Mouse (Mus musculus): ENCODE measurements around the gene Lif.

The Lif gene

DNA sequence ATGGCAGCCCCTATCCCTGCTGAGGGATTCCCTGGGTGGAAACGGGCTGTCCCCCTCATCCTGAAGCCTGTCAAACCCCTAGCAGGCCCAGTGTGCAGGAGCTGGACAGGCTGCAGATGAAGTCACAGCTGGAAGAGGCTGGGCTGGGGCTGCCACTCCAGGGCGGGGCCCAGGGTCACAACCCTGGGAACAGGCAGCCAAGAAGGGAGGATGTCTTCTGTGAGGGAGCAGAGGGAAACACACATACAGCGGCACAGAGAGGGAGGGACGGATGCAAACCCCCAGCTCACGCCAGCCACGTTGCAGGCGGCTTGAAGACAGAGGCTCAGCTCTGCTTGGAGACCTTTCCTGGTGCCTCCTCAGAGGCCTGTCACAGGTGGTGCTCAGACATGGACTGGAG is 6.7 kb downstream of the Lif start:
- DNase-seq = no peak

GRCm38 (mm10) chr11:4266271-4267201 is 9.2 kb downstream of the Lif start:
- no peak for DNase-seq

- DNase-seq = no peak
Observed at GRCm38 (mm10) chr11:4267202-4267578, 9.8 kb downstream of the Lif start.

GRCm38 (mm10) chr11:4268500-4268899 is 11.1 kb downstream of the Lif start:
- DNase-seq = no peak

DNA sequence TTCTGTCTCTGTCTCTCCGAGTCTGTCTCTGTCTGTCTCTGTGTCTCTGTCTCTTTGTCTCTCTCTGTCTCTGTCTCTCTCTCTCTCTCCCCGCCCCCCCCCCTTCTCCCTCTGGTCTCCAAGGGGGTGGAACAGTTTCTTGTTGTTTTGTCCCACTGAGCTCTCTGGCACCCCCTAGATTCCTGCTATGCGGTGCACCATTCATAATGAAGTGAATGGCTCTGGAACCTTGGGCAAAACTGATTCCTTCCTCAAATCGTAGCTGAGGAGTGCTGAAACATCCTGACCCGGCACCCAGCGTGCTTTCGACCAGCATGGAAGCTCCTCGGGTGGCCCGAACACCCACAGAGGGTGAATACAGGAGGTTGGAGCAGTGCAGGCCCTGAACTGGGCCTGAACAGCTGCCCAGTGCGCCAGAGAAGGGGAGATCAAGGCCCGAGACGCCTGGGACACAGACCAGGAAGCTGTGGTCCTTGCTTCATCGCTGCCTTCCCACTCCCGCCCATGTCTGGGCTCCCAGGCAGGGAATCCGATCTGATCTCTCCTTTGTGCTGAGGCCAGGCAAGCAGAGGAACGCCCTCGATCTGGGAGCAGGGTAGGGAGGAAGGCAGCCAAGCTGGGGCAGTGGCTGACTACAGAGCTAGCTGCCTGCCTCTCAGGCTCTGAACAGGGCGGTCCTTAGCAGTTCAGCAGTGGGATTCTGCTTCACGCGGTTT is 13.5 kb downstream of the Lif start:
- no peak for DNase-seq

GRCm38 (mm10) chr11:4271544-4271943 is 14.2 kb downstream of the Lif start:
- no peak for DNase-seq

DNA sequence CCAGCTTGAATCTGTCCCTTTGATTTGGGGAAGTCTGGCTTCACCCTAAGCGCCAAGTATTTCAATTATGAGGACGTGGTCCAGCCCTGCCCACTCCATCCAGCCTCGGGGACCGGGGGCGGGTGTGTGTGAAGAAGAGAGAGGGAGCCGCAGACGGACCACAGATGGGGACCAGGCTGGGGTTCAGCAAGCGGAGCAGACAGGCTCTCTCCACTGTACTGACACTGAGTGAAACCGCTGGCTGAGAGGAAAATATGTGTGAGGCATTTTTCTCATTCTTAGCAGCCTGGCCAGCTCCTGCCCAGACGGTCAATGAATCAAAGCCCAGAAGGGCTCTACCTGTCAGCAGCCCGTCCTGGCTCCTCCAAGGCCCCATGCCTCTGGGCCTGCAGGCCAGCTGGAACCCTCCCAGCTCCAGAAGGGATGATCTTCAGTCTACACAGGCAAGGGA is 19.1 kb downstream of the Lif start:
- DNase-seq = no peak

- DNase-seq = no peak
Observed at GRCm38 (mm10) chr11:4279909-4280308, 22.6 kb downstream of the Lif start.

DNA sequence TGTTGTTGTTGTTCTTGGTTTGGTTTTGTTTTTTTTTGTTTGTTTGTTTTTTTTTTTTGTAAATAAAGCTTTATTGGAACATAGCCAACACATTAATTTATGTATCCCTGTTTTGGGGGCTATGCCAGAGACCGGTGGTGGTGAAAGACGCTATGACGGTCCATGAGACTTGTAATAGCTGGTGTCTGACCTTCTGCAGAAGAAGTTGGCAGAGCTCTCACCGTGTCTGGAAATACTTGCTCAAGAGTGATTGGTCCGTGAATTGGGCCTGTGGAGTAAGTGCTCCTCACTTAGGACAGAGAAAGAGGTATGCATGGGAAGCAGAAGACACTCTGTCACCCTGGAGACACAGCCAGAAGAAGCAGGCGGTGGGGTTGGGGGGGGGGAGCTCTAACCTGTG is 24.5 kb downstream of the Lif start:
- no peak for DNase-seq

DNA sequence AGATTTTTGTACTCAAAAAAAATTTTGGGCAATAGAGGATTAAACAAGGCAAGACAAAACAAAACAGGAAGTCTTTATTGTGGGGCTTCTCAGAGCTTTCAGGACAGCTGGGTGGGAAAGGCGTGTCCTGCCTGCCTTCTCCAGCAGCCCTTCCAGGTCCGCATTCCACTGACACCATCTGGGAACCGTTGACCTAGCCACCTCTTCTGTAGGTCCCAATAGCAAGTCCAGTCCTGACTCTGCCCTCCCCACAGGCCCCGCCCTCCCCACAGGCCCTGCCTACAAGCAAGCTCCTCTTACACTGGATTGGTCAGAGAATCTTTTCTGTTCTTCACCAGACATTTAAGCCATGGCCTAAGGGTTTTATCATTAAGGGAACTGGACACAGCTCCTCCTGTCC is 26.3 kb downstream of the Lif start:
- no peak for DNase-seq

DNA sequence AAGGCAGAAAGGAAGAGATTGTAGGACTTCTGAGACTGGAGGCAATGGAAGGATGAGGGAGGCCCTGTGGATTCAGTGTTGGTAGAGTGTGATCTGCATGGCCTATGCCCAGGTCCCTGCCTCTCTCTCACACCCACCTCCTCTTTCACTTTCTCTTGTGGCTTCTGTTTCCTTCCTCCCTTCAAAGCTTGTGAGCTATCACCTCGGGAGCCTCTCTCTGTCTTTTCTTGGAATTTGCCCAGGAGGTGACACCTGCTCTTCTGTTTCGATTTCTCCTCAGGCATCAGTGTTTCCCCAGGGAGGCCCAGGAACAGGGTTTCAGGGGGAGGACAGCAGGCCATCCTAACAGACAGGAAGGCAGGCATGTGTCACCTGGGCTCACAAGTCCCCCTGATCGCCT is 31.9 kb downstream of the Lif start:
- DNase-seq = no peak

DNA sequence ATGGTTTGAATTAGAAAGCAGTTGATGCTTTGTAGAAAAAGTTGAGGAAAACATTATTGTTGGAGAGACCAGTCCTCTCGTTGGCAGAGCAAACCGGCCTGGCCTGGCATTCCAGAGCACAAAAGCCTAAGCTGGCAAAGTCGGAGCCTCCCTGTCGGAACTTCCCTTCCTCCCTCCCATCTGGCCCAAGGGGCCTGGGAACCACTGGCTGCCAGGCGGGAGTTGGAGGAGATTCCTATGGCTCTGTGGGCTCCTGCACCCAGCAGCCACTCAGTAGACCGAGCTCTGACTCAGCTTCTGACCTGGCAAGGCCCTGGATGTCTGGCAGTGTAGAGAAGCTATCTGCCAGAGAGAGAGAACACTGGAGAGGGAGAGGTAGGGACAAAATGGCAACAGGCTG is 34.3 kb downstream of the Lif start:
- peak; percentile 66 for DNase-seq

GRCm38 (mm10) chr11:4292224-4292887 is 35.0 kb downstream of the Lif start:
- DNase-seq = no peak

DNA sequence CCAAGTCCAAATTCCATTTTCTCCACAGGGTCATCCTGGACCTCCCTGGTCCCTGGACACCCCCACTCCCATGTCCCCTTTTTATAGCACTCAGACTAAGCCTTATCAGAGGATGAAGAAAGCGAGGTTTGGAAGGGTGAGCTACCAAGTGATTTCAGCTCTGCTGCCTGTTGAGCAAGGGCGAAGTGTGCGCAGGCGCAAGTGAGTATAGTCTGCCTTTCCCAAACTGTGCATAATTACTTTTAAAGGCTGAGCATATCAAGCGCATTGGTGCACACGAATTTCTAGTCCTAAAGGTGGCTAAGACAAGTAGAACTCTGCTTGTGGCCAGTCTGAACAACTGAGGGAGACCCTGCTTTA is 35.5 kb downstream of the Lif start:
- no peak for DNase-seq

DNA sequence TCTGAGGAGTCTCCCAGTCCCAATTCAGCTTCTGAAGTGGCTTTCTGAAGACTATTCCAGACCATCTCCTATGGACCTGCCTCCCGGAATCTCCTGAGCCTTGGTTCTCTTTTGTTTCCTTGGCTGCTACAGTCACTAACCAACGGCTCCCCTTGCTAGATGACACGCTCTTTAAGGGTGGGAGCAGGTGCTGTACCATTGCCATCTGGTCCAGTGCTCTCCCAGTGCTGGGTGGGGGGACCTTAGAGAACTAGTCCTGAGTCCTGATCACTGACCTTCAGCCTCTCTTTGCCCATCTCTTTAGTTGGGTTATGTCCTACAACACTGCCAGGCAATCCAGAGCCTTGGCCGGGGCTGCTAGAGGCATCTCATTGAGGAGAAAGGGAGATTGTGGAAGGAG is 36.1 kb downstream of the Lif start:
- no peak for DNase-seq

GRCm38 (mm10) chr11:4294047-4294446 is 36.7 kb downstream of the Lif start:
- DNase-seq = no peak

DNA sequence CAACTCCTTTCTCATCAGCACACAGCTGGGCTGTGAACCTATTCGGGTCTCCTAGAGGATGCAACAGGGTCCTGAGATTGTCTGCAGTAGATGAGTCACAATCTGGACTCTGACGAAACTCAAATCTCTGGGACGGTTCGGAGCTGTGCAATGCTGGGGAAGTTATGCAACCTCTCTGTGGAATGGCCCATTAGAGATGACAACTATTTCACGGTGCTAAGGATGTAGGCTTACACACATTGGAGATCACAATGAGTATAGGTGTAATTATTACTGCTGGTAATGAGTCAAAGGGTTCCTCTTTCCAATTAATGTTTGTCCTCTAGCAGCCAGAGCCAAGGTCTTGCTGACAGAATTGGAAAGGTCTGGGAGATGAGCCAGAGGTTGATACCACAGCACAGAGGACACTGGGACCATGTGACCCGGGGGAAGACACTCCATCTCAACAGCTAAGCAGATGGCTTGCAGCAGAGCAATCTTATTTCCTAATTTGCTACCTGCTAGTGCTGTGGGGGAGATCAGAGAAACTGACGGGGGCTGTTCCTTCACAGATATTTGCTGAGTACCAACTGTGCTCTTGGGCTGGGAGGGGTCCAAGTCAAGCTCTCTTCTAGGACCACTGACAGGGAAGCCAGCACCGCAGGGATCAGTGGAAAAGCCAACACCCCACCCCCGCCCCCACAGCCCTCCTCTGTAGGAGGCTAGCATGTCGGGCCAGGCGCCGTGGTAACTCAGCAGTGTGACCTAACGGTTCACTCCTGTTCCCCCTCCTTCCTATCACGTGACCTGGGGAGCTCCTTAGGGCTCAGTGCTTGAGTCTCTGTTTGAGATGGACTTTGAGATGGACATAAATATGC is 37.4 kb downstream of the Lif start:
- peak; percentile 62 for DNase-seq

- DNase-seq = no peak
Observed at GRCm38 (mm10) chr11:4296610-4297275, 39.4 kb downstream of the Lif start.

DNA sequence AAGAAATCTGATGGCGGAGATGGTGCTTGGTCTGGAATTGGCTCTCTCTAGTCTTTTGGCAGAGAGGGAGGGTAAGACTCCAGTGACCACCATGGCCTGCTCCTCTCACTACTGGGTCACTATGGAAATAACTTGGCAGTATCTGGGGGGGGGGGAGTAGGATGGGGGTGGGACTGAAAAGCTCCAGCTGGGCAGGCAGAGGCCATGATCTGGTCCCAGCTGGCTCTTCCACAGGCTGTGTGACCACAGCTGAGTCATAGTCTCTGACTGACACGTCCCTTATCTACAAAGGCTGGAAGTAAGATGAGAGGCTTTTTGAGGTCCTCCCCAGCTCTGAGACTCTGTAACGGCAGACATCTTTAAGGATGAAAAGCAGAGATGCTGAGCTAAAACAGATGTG is 40.4 kb downstream of the Lif start:
- DNase-seq = no peak

GRCm38 (mm10) chr11:4298615-4299014 is 41.3 kb downstream of the Lif start:
- no peak for DNase-seq

- DNase-seq = no peak
Observed at GRCm38 (mm10) chr11:4299191-4299590, 41.8 kb downstream of the Lif start.

Data from cerebellum, adult 9-11 months (tissue).